Mouse (Mus musculus) thymus, adult 2 months (tissue): Measurements from ENCODE around the gene Tfdp2. TPM values are rescaled to one million over a fixed set of nuclear protein-coding genes. Genes with fewer than 3 reads are reported as not detected.

Experiments used
- DNase-seq: peaks from one replicate; pipeline ENCODE4 v3.0.0; 2021
- H3K27ac ChIP-seq: fragments of 200-500 bp; 2 replicates; pipeline ENCODE4 v1.5.1; 2012; ENCODE audit warnings: low read length, control low read depth; ENCODE audit not compliant: control insufficient read depth, insufficient read depth
- H3K27me3 ChIP-seq: fragments of 200-500 bp; 2 replicates; pipeline ENCODE4 v1.6.1; 2012; ENCODE audit warnings: mild to moderate bottlenecking, low read length, moderate library complexity, mixed read lengths; ENCODE audit not compliant: control insufficient read depth, insufficient read depth
- H3K36me3 ChIP-seq: fragments of 200-500 bp; 2 replicates; pipeline ENCODE4 v1.6.1; 2012; ENCODE audit warnings: mild to moderate bottlenecking, low read length, moderate library complexity; ENCODE audit not compliant: control insufficient read depth, insufficient read depth
- H3K4me1 ChIP-seq: fragments of 200-500 bp; replicated peaks from 2 replicates; pipeline ENCODE4 v1.6.1; 2012; ENCODE audit warnings: low read length; ENCODE audit not compliant: control insufficient read depth, insufficient read depth
- H3K4me3 ChIP-seq: fragments of 200-500 bp; 2 replicates; pipeline ENCODE4 v1.5.1; 2012; ENCODE audit warnings: mild to moderate bottlenecking, low read length, control low read depth, moderate library complexity; ENCODE audit not compliant: control insufficient read depth, insufficient read depth
- CTCF ChIP-seq: fragments of 200-500 bp; IDR thresholded peaks from 2 replicates; pipeline ENCODE4 v1.5.1; 2012; ENCODE audit warnings: mild to moderate bottlenecking, control low read depth, low read length, moderate library complexity, borderline replicate concordance; ENCODE audit not compliant: control insufficient read depth, poor library complexity, insufficient read depth; ENCODE audit errors: extremely low read depth
- POLR2A ChIP-seq: fragments of 200-500 bp; IDR thresholded peaks from 2 replicates; pipeline ENCODE4 v1.6.1; 2012; ENCODE audit warnings: mild to moderate bottlenecking, low read length, control low read depth, moderate library complexity; ENCODE audit not compliant: control insufficient read depth, poor library complexity, insufficient read depth; ENCODE audit errors: extremely low read depth
- WGBS: fragments of 180-500 bp; shearing (Covaris S2); methylation state at CpG from one replicate; pipeline ENCODE4 v1.1.7; 2018; 5-methylcytosine and 5-hydroxymethylcytosine counted together
- polyA plus RNA-seq: library from polyadenylated mRNA; depleted of rRNA; stranded (reverse); fragments of >200 nt; gene quantifications from 2 replicates; pipeline ENCODE4 v1.2.3, GENCODE M21; 2012

Tfdp2 gene
- polyA plus RNA-seq, 1 experiment, result 17.3 TPM

DNA sequence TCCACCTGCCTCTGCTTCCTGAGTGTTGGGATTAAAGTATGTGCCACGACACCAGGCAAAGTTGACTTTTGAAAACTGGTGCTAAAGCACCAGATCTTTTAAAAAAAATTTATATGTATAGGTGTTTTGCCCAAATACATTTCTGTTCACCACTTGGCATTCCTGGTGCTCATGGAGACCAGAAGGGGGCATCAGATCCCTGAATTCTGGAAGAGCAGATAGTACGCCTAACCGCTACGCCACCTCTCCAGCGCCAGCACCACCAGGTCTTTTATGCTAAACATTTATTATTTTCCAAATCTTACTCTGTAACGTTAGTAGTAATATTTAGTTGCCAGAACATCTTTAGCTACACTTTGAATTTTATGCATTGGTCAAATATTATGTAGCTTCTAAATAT is 65.9 kb downstream of the Tfdp2 start:
- peaks cover 2% of the 10 kb centered on the region; the same call in 1 of the 2 replicates for H3K4me1 ChIP-seq
- no peaks in the 10 kb centered on the region for H3K36me3 ChIP-seq
- H3K27ac ChIP-seq, result no peak overlapping the region
- 96% methylated on average over 6 of the region's 6 CpGs for WGBS
- H3K4me3 ChIP-seq, result no peak overlapping the region
- no peaks in the 10 kb centered on the region for H3K27me3 ChIP-seq
- DNase-seq, result no peak
- TF ChIP-seq CTCF (no peak), POLR2A (no peak)

DNA sequence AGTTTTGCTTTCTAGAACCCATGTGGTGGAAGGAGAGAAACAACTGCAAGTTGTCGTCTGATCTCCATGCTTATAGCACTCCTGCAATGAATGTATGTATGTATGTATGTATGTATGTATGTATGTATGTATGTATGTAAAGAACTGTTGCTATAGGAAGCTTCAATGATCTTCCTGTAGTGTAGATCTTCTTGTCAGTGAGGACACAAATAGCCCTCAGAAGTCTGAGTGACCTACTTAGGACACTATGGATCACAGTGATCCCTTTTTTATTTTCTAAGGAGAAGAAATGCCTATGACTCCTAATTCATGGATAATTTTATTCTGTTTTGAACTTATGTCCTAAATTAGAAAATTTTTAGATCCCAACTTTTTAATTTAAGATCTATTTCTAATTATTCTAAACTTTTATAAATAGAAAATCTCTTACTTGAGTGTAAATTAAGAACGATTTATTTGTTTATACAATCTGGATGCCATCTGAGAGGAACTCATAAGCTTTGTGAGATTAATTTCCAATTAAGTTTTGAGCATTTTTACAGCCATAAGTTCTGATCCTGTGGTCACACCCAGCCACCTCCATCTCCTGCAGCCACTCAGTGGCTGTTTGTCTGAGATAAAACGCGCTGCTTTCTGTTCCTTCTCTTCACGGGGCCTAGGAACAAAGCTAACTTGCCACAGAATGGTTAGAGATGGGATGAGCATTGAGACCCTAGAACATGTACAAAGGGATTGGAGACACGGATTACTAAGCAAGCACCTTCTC is 70.9 kb downstream of the Tfdp2 start:
- TF ChIP-seq POLR2A (no peak), CTCF (no peak)
- Histone ChIP-seq H3K36me3 (no peaks in the 10 kb centered on the region), H3K27ac (no peak overlapping the region), H3K4me3 (no peak overlapping the region), H3K4me1 (no peaks in the 10 kb centered on the region), H3K27me3 (no peaks in the 10 kb centered on the region)
- 87% methylated on average over 6 of the region's 6 CpGs for WGBS
- no peak for DNase-seq

DNA sequence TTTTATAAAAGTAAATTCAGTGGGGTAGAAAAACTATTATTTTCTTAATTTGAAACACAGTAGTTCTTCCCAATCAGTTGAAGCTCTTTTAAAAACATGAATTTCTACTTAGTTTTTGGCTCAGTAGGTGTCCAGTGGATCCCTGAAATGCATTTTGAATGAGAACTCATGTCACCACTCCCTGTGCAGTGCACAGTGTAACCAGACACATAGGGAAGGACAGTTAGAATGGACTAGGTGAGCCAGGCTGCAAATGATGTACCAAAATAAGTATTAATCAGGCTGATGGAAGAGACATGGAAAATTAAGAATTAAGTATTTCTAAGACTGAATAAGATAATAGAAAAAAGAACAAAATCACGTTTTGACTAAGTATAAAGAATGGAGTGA is 71.5 kb downstream of the Tfdp2 start:
- Histone ChIP-seq H3K36me3 (no peaks in the 10 kb centered on the region), H3K27me3 (no peaks in the 10 kb centered on the region), H3K27ac (no peak overlapping the region), H3K4me3 (no peak overlapping the region), H3K4me1 (no peaks in the 10 kb centered on the region)
- TF ChIP-seq CTCF, result no peak
- TF ChIP-seq POLR2A, result no peak
- WGBS, result 89% methylated on average over 1 of the region's 1 CpGs
- no peak for DNase-seq

DNA sequence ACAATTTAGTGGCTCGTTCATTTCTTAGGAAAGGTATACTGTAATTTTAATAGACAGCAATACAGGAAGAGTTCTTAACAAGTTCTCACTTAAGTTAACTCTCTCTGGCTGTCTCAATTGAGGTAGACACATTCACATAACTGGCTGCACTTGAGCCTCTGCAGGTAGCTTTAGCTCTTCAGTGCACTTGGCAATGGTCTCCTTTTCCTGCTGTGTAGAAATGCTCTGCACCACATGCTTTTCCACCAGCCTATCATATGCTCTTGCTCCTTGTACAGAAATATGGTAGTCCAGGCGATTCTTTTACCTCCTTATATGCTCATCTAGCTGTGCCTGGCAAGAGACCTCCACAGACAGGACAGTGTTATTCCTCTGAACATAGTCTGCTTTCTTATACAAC is 73.7 kb downstream of the Tfdp2 start:
- no peak for DNase-seq
- H3K27ac ChIP-seq, result no peak overlapping the region
- H3K4me1 ChIP-seq, result no peaks in the 10 kb centered on the region
- H3K27me3 ChIP-seq, result no peaks in the 10 kb centered on the region
- 98% methylated on average over 2 of the region's 2 CpGs for WGBS
- TF ChIP-seq CTCF (no peak), POLR2A (no peak)
- no peaks in the 10 kb centered on the region for H3K36me3 ChIP-seq
- no peak overlapping the region for H3K4me3 ChIP-seq

DNA sequence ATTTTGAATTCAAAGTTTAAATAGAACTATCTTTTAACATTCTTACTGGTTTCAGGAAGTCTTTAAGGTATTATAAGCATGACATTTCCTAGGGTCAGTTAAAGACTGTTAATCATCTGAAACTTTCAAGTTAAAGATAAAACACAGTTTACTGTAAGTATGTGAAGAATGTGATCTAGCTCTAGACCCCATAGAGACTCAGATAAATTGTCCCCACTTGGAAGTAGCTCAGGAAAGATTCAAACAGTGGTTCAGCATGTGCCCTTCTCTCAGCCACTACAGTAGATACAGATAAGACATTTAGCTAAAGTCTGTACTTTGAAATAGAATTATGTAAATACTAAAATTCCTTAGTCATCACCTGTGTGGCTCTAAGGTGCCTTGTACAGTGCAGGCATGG is 79.5 kb downstream of the Tfdp2 start:
- H3K4me1 ChIP-seq, result no peaks in the 10 kb centered on the region
- no peak overlapping the region for H3K4me3 ChIP-seq
- no peak overlapping the region for H3K27ac ChIP-seq
- no peak for DNase-seq
- TF ChIP-seq CTCF, result no peak
- no peaks in the 10 kb centered on the region for H3K36me3 ChIP-seq
- H3K27me3 ChIP-seq, result no peaks in the 10 kb centered on the region

DNA sequence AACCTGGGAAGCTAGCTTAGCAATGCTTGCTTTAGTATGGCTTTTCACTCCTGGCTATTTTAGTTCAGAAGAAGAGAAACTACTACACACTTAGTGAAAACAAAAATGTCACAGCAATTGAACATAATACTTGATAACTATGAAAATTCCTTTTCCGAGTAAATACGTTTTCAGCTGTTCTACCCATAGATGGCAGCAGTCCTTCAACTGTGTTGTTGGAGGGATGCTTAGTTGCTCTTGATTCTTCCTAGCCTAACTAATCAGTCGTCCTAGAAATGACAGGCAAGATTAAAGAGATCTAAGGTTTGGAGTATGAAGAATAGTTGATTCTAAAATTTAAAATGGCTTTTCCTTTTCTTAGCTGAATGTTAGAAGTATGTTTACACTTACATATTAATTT is 85.4 kb downstream of the Tfdp2 start:
- no peak overlapping the region for H3K4me3 ChIP-seq
- 72% methylated on average over 3 of the region's 3 CpGs for WGBS

DNA sequence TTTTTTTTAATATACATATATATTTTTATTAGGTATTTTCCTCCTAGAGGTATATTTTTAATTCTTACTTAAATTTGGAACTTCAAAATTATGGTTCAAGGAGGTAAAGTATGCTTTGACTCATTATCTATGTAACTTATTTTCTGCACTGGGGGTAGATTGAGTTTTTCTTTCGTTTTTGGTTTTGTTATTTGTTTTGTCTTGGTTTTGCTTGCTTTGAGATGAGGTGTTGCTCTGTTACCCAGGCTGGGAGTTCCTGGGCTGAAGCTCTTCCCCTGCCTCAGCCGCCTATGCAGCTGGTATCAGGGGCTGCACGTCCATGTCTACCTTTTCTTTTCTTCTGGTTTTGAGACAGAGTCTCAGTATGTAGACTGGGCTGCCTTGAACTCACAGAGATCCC is 86.0 kb downstream of the Tfdp2 start:
- no peaks in the 10 kb centered on the region for H3K27me3 ChIP-seq
- no peak for DNase-seq
- TF ChIP-seq POLR2A (no peak), CTCF (no peak)
- no peaks in the 10 kb centered on the region for H3K4me1 ChIP-seq
- no peak overlapping the region for H3K4me3 ChIP-seq
- H3K36me3 ChIP-seq, result no peaks in the 10 kb centered on the region
- WGBS, result 86% methylated on average over 3 of the region's 3 CpGs
- no peak overlapping the region for H3K27ac ChIP-seq

More for the DNA sequence above, 85.4 kb downstream of the Tfdp2 start:
- DNase-seq, result no peak
- H3K4me1 ChIP-seq, result no peaks in the 10 kb centered on the region
- TF ChIP-seq POLR2A, result no peak
- no peak for TF ChIP-seq CTCF
- H3K27me3 ChIP-seq, result no peaks in the 10 kb centered on the region
- H3K36me3 ChIP-seq, result no peaks in the 10 kb centered on the region
- no peak overlapping the region for H3K27ac ChIP-seq
